Mouse (Mus musculus): Measurements from ENCODE around the gene Relt. TPM values are rescaled to one million over a fixed set of nuclear protein-coding genes. Genes with fewer than 3 reads are reported as not detected.

The Relt gene
- polyA plus RNA-seq, 1 experiment from 2014 or later = 3.6 TPM

DNA sequence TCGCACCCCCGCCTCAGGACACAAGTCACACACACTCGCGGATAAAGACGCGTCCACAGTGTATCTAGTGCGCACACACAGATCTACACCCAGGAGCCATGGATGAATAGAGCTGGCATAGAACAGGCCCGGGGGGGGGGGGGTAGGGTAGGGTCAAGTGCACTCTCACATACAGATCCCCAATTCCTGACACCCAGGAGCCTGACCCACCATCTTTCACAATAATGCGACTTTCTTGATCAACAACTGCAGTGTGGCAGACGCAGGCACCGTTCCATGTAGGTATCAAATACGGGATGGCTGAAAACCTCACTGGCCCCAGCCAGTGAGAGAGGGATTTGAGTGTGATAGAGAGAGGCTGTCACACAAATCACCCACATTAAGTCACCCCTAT, 31.6 kb upstream of the Relt start:
- H3K4me1 ChIP-seq = peaks cover 31% of the 10 kb centered on the region
- peak overlapping the region; percentile 84 for H3K4me2 ChIP-seq
- H3K4me3 ChIP-seq = peak overlapping the region; percentile 46
- 4% methylated on average over 12 of the region's 12 CpGs for WGBS
- H3K9me3 ChIP-seq = no peaks in the 10 kb centered on the region
- H3K27me3 ChIP-seq = no peaks in the 10 kb centered on the region
- peak overlapping the region; percentile 50 for H3K9ac ChIP-seq
- H3K36me3 ChIP-seq = peaks cover 18% of the 10 kb centered on the region
- 0 out of 2 replicates have a peak overlapping the region, but pooled peaks have one; percentile 4 for H3K27ac ChIP-seq
- ATAC-seq (ENCODE audit: borderline replicate concordance, extremely low read depth, low FRiP score, low TSS enrichment) = no peak

DNA sequence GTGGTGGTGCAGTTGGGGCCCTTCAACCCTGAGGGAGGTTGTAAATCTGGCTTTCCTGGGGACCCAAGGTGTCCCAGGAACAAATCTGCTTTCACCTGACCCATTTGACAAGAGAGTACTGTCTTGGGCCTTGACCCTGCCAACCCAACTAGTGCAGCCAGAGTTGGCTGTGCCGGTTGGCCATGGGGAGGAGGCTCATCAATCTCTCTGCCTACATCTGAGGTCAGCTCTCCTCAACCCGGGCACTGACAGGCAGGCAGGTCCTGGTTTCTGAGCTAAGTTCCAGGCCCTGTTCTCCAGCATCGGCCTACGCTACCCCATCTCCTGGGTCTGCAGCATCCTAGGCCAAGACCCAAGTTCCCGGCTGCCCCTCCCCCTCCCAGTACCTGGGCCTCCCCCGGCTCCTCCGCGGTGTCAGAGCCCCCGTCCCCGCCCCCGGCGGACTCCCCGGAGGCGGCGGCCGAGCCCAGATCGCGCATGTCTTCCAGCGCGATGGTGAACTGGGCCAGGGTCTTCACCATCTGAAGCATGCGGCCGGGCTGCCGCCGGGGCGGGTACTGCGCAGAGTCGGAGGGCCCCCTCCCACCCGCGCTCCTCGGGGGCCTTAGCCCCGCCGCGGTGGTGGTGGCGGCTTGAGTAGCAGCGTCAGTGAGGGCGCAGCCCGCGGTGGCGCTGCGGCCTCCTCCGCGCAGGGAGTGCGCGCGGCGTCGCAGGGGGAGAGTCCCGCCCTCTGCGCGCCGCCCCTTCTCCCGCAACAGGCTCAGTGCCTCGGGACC, 31.0 kb upstream of the Relt start:
- H3K36me3 ChIP-seq = peaks cover 24% of the 10 kb centered on the region
- H3K27ac ChIP-seq = 0 out of 2 replicates have a peak overlapping the region, but pooled peaks have one; percentile 4

DNA sequence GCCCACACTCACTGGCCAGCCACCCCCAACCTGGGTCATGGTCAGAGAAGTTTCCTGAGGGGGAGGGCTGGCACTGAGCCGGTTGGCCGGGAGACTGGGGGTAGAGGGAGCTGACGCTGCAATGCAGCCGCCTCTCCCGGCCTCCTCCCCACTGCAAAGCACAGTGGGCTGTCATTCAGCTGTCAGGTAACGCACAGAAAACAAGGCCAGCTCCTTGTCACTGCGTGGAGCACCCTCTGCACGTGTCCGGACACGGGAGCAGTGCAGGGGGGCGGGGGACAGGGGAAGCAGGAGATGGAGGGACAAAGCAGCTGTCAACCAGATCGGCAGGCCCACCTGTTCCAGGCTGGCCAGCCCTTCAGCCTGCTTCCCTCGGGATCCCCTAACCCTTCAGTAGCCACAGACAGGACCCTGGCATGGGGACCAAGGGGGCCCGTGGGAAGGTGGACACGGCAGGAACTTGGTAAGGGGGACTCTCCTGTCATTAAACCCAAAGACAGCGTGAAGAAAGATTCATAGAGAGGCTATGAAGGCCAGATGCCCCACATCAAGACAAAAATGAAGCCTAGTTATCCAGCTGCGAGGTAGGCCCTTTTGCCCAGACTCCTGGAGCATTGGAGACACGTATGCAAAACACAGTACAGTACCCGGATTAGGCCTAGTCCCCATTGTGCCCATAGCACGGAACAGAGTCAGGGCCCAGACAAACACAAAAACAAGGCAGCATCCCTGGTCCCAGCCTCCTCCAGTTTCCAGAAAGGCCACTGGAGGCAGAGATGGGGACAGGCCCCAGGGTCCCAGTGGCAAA, 30.2 kb upstream of the Relt start:
- Histone ChIP-seq H3K36me3 (peaks cover 32% of the 10 kb centered on the region), H3K4me1 (peaks cover 31% of the 10 kb centered on the region), H3K4me2 (no peak overlapping the region), H3K27ac (peak overlapping the region; percentile 8; the same call in 1 of the 2 replicates), H3K9ac (no peak overlapping the region), H3K27me3 (no peaks in the 10 kb centered on the region), H3K9me3 (no peaks in the 10 kb centered on the region), H3K4me3 (no peak overlapping the region)
- ATAC-seq (ENCODE audit: borderline replicate concordance, extremely low read depth, low FRiP score, low TSS enrichment) = peak; percentile 12; the same call in 1 of the 2 replicates
- 46% methylated on average over 20 of the region's 20 CpGs for WGBS

More for the DNA sequence above, 31.0 kb upstream of the Relt start:
- Histone ChIP-seq H3K27me3 (no peaks in the 10 kb centered on the region), H3K9me3 (no peaks in the 10 kb centered on the region), H3K4me3 (peak overlapping the region; percentile 46), H3K9ac (peak overlapping the region; percentile 50), H3K4me1 (peaks cover 31% of the 10 kb centered on the region), H3K4me2 (peak overlapping the region; percentile 84)
- ATAC-seq (ENCODE audit: borderline replicate concordance, extremely low read depth, low FRiP score, low TSS enrichment) = peak; percentile 43; the same call in 1 of the 2 replicates
- WGBS = 8% methylated on average over 44 of the region's 53 CpGs

DNA sequence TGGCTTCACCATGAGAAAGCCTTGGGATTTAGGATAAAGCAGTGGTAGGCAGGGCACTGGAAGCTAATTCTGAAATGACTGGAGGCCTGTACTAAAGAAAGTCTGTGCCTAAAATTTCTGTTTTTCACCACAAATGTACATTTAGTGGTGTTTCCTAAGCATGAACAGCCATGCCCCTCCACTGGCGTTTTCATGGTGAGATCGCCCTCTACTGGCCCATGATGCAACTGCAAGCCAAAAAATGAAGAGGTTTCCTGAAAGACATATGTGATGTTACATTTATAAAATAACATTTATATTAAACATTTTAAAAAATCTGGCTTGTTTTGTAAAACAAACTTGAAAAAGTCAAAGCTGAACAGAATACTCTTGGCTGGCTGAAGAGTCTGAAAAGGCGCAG, 23.3 kb upstream of the Relt start:
- ATAC-seq (ENCODE audit: borderline replicate concordance, extremely low read depth, low FRiP score, low TSS enrichment) = no peak
- H3K27ac ChIP-seq = no peak overlapping the region
- H3K36me3 ChIP-seq = peaks cover 80% of the 10 kb centered on the region
- no peak overlapping the region for H3K4me3 ChIP-seq
- H3K27me3 ChIP-seq = no peaks in the 10 kb centered on the region
- H3K9ac ChIP-seq = no peak overlapping the region
- H3K9me3 ChIP-seq = no peaks in the 10 kb centered on the region
- 27% methylated on average over 3 of the region's 3 CpGs for WGBS
- H3K4me2 ChIP-seq = no peak overlapping the region
- no peaks in the 10 kb centered on the region for H3K4me1 ChIP-seq

DNA sequence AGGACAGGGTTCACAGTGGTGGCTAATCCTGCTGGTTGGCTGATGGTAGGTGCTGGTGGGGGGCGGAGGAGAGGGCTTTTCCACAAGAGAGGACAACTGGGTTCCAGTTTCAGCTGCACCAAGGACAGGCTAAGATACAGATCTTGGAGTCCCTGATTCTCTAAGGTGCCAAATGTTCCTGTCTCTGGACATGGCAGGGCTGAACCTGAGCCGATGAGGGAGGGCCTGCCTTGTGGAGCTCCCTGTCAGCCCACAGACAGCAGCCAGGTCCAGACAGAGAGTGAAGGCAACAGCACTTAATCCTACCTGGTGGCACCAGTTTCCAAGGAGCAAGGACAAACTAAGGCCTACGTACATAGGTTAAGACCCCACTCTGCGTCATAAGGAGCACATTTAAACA, 21.2 kb upstream of the Relt start:
- Histone ChIP-seq H3K27ac (no peak overlapping the region), H3K4me1 (no peaks in the 10 kb centered on the region), H3K4me3 (no peak overlapping the region), H3K27me3 (no peaks in the 10 kb centered on the region), H3K9me3 (no peaks in the 10 kb centered on the region), H3K4me2 (no peak overlapping the region), H3K36me3 (peaks cover 87% of the 10 kb centered on the region), H3K9ac (no peak overlapping the region)
- ATAC-seq (ENCODE audit: borderline replicate concordance, extremely low read depth, low FRiP score, low TSS enrichment) = no peak
- 91% methylated on average over 4 of the region's 4 CpGs for WGBS

DNA sequence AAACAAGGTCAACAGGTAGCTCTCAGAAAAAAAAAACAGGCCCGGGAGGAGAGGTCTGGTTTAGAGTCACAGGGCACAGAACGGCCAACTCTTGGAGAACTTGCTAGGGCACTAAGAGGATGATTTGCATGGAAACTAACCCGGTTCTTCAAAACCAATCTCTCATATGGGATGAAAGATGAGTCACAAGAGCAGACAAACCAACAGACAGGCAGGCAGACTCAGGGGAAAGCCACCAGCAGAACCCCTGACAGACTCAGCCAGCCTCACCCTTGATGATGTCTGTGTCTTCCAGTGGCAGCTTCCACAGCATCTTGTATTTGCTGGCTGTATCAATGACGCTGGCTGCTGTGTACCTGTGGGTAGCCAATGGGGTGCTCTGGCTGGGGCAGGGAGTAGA, 18.7 kb upstream of the Relt start:
- Histone ChIP-seq H3K27me3 (no peaks in the 10 kb centered on the region), H3K9me3 (no peaks in the 10 kb centered on the region), H3K9ac (no peak overlapping the region), H3K4me2 (no peak overlapping the region), H3K4me3 (no peak overlapping the region), H3K4me1 (no peaks in the 10 kb centered on the region), H3K36me3 (peaks cover 92% of the 10 kb centered on the region), H3K27ac (no peak overlapping the region)
- ATAC-seq (ENCODE audit: borderline replicate concordance, extremely low read depth, low FRiP score, low TSS enrichment) = no peak
- 75% methylated on average over 4 of the region's 4 CpGs for WGBS

DNA sequence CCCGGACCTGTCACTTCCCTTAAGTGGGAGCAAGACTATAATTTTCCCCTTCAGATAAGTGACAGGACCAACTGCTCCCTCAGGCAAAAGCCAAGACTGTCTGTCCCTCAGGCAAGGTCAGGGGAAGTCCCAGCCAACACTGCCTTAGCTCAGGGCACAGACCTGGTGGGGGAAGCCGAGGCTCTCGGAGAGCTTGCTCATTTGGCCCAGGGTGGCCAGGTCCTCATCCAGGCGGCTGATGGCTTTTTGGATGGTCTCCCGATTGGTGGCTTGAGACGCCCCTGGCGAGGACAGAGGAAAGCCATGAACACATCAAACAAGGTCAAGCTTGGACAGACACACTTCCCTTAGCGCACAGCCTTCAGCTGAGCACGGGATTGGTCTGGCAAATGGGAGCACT, 18.3 kb upstream of the Relt start:
- 85% methylated on average over 9 of the region's 9 CpGs for WGBS
- no peak overlapping the region for H3K9ac ChIP-seq
- H3K36me3 ChIP-seq = peaks cover 96% of the 10 kb centered on the region
- ATAC-seq (ENCODE audit: borderline replicate concordance, extremely low read depth, low FRiP score, low TSS enrichment) = no peak
- no peak overlapping the region for H3K27ac ChIP-seq
- H3K4me3 ChIP-seq = no peak overlapping the region
- H3K4me1 ChIP-seq = 0 out of 2 replicates have a peak, but pooled peaks cover 2% of the 10 kb centered on the region
- no peaks in the 10 kb centered on the region for H3K9me3 ChIP-seq
- no peaks in the 10 kb centered on the region for H3K27me3 ChIP-seq
- H3K4me2 ChIP-seq = no peak overlapping the region

DNA sequence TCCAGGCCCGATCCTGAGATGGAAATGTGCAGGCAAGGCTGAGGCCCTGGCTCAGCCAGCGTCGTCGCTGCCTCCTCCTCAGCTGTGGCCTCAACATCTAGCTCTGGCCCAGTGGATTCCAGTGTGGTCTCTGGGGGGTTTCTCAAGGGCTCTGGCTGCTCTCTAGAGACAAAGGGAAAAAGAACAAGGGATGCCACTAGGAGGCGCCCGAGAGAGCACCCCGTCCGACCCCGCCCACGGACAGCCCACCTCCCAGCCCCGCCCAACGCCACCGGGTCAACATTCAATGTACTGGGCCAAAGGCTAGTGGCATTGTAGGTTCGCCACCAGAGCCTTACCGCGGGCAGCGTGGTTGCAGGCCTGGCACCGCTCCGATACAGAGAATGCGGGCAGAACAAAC, 16.3 kb upstream of the Relt start:
- H3K4me2 ChIP-seq = no peak overlapping the region
- no peak overlapping the region for H3K27ac ChIP-seq
- H3K9me3 ChIP-seq = no peaks in the 10 kb centered on the region
- no peak for ATAC-seq (ENCODE audit: borderline replicate concordance, extremely low read depth, low FRiP score, low TSS enrichment)
- H3K27me3 ChIP-seq = no peaks in the 10 kb centered on the region
- peaks cover 93% of the 10 kb centered on the region for H3K36me3 ChIP-seq
- H3K4me1 ChIP-seq = 0 out of 2 replicates have a peak, but pooled peaks cover 9% of the 10 kb centered on the region
- WGBS = 22% methylated on average over 20 of the region's 20 CpGs
- H3K4me3 ChIP-seq = no peak overlapping the region
- H3K9ac ChIP-seq = no peak overlapping the region

DNA sequence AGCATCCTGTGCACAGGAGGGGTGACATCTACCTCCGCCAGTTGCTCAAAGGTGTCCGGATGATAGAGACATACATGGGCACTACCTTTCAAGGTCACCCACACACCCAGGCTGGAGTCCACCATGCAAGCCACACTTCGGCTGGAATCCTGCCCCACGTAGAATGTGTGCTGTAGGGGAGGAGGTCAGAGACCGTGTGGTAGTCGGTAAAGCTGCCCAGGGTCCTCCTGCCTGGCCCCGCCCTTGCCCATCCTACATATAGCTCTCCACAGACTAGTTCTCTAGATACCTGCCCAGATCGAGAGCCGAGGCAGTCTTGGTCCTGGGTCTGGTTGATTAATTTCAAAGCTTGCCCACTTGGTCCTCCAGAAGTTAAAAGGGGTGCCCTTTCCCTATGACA, 13.5 kb upstream of the Relt start:
- peak overlapping the region; percentile 85; the same call in 1 of the 2 replicates for H3K27ac ChIP-seq
- peaks cover 93% of the 10 kb centered on the region for H3K36me3 ChIP-seq
- ATAC-seq (ENCODE audit: borderline replicate concordance, extremely low read depth, low FRiP score, low TSS enrichment) = no peak
- no peaks in the 10 kb centered on the region for H3K27me3 ChIP-seq
- 84% methylated on average over 9 of the region's 9 CpGs for WGBS
- H3K4me3 ChIP-seq = no peak overlapping the region
- H3K4me1 ChIP-seq = 0 out of 2 replicates have a peak, but pooled peaks cover 9% of the 10 kb centered on the region
- H3K9ac ChIP-seq = no peak overlapping the region
- H3K9me3 ChIP-seq = no peaks in the 10 kb centered on the region
- no peak overlapping the region for H3K4me2 ChIP-seq

DNA sequence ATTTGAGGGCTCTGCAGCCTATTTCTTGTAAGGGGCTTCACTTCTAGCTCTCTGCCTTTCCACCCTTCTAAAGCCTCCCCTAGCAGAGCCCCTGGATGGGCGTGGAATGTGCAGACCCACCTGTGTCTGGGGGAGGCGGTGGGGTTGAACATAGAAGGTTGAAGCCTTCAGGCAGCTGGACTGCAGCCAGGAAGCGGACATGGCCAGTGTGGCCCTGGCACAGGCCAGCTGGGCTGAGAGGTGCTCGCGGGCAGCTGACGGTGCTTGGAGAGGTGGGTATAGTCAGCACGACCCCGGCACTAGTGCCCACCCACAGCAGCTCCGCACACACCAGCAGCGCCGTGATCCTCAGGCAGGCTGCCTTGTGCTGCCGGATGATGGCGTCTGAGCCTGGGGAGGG, 13.0 kb upstream of the Relt start:
- no peak overlapping the region for H3K9ac ChIP-seq
- no peak for ATAC-seq (ENCODE audit: borderline replicate concordance, extremely low read depth, low FRiP score, low TSS enrichment)
- no peaks in the 10 kb centered on the region for H3K27me3 ChIP-seq
- H3K4me2 ChIP-seq = no peak overlapping the region
- no peak overlapping the region for H3K4me3 ChIP-seq
- peak overlapping the region; percentile 85 for H3K27ac ChIP-seq
- peaks cover 92% of the 10 kb centered on the region for H3K36me3 ChIP-seq
- 87% methylated on average over 13 of the region's 13 CpGs for WGBS
- no peaks in the 10 kb centered on the region for H3K9me3 ChIP-seq
- 0 out of 2 replicates have a peak, but pooled peaks cover 9% of the 10 kb centered on the region for H3K4me1 ChIP-seq

DNA sequence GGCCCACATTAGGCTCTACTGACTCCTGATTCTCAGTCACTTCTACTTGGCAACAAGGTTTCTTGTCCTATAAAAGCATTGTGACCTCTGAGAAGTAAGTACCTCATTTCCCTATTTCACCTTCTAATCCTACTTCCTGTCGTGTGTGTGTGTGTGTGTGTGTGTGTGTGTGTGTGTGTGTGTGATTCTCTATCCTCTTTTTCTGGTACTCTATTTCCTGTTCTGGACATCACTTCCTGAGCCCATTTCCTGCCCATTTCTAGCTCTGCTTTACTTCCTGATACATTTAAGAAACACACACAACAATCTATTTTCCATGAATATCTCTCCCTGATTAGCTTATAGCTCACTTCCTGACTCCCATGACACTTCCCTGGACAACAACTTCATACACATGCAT, 12.6 kb upstream of the Relt start:
- no peaks in the 10 kb centered on the region for H3K27me3 ChIP-seq
- H3K36me3 ChIP-seq = peaks cover 87% of the 10 kb centered on the region
- H3K4me1 ChIP-seq = 0 out of 2 replicates have a peak, but pooled peaks cover 9% of the 10 kb centered on the region
- H3K4me3 ChIP-seq = no peak overlapping the region
- peak overlapping the region; percentile 85 for H3K27ac ChIP-seq
- no peak overlapping the region for H3K4me2 ChIP-seq
- 70% methylated on average over 1 of the region's 1 CpGs for WGBS
- H3K9ac ChIP-seq = no peak overlapping the region
- H3K9me3 ChIP-seq = no peaks in the 10 kb centered on the region
- no peak for ATAC-seq (ENCODE audit: borderline replicate concordance, extremely low read depth, low FRiP score, low TSS enrichment)

DNA sequence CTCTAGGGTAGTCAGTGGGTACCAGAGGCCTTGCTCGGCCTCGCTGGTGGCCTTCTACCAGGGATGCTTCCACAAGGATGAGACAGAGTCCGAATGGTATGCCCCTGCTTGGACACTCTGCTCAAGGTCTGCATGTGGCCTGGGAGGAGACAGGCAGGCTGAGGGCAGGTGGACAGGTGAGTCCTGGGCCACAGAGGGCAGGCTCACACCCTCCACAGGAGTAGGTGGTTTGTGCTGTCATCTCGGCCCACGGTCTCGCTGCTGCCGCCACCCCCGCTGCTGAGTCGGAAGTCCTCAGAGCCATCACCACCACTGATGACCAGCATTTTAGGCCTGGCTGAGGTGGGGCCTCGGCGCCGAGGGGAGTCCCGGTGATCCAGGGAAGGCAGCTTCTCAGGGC, 10.0 kb upstream of the Relt start:
- H3K36me3 ChIP-seq = peaks cover 62% of the 10 kb centered on the region
- 0 out of 2 replicates have a peak, but pooled peaks cover 9% of the 10 kb centered on the region for H3K4me1 ChIP-seq
- no peak overlapping the region for H3K4me2 ChIP-seq

More for the DNA sequence above, 10.0 kb upstream of the Relt start:
- no peaks in the 10 kb centered on the region for H3K9me3 ChIP-seq
- no peak overlapping the region for H3K9ac ChIP-seq
- no peaks in the 10 kb centered on the region for H3K27me3 ChIP-seq
- H3K27ac ChIP-seq = no peak overlapping the region
- 92% methylated on average over 13 of the region's 13 CpGs for WGBS
- no peak for ATAC-seq (ENCODE audit: borderline replicate concordance, extremely low read depth, low FRiP score, low TSS enrichment)
- no peak overlapping the region for H3K4me3 ChIP-seq

Data from lung, embryonic 15.5 days (tissue).